Mouse (Mus musculus) embryo, embryonic 10 days (tissue): ENCODE data around the gene Gm17521.
"Not testable (repeated sequence)": the region's sequence is repeated elsewhere in the genome, so short reads cannot be mapped to it uniquely, and the experiment has no call there.

Experiments used
- DNase-seq: peaks from one replicate; pipeline ENCODE4 v3.0.0-alpha.2; 2015; ENCODE audit warnings: low spot score

Gm17521 gene

GRCm38 (mm10) chrX:123029569-123029968, at the start of gene Gm17521:
Gene Gm17521 (minus strand): TSS chrX:123029669.
- DNase-seq, result not testable (repeated sequence)

- no peak for DNase-seq
These were observed 14.5 kb upstream of the Gm17521 start for GRCm38 (mm10) chrX:123043956-123044355.

GRCm38 (mm10) chrX:123043516-123043915, 14.0 kb upstream of the Gm17521 start:
- no peak for DNase-seq
